Mouse (Mus musculus) gastrocnemius, postnatal 14 days (tissue): ENCODE results near the gene Srebf2. TPM values are rescaled to one million over a fixed set of nuclear protein-coding genes. Genes with fewer than 3 reads are reported as not detected.

Experiments
- DNase-seq: peaks from one replicate; pipeline ENCODE4 v3.0.0; 2021; ENCODE audit warnings: mixed read lengths
- intact Hi-C: fragments of 180-260 bp; cut with DNase I; formaldehyde crosslinking; loops from one replicate; pipeline ENCODE4 v1.15.1; 2025; ENCODE audit warnings: low total_unique reads
- total RNA-seq, 2 experiments: library from RNA; stranded (reverse); gene quantifications; 2 replicates each; pipeline ENCODE4 v1.2.3; 2021

The Srebf2 gene
- total RNA-seq, 2 experiments from 2014 or later = 13.7 to 22.9 TPM

DNA sequence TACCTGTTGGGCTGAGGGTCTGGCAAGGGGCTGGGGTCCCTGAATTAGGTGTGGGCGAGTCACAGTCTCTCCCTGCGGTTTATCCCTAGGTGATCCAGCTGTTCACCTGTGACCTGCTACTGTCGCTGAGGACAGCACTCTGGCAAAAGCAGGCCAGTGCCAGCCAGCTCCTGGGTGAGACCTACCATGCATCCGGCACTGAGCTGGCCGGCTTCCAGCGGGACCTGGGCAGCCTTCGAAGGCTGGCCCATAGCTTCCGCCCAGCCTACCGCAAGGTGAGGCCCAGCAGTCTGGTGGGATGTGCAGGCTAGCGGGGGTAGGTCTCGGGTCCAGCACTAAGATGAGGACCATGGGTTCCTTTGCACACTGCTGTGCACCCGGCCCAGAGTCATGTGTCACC lies 52.6 kb downstream of the Srebf2 start:
- intact Hi-C loops = no loop called here
- DNase-seq = no peak

- DNase-seq = no peak
- intact Hi-C loops = no loop called here
These were observed 55.1 kb downstream of the Srebf2 start for GRCm38 (mm10) chr15:82202086-82202485.

- intact Hi-C loops = no loop called here
- DNase-seq = no peak
These were observed 56.1 kb downstream of the Srebf2 start for GRCm38 (mm10) chr15:82203090-82203489.

GRCm38 (mm10) chr15:82203611-82204351 lies 56.8 kb downstream of the Srebf2 start:
- intact Hi-C loops = no loop called here
- no peak for DNase-seq

DNA sequence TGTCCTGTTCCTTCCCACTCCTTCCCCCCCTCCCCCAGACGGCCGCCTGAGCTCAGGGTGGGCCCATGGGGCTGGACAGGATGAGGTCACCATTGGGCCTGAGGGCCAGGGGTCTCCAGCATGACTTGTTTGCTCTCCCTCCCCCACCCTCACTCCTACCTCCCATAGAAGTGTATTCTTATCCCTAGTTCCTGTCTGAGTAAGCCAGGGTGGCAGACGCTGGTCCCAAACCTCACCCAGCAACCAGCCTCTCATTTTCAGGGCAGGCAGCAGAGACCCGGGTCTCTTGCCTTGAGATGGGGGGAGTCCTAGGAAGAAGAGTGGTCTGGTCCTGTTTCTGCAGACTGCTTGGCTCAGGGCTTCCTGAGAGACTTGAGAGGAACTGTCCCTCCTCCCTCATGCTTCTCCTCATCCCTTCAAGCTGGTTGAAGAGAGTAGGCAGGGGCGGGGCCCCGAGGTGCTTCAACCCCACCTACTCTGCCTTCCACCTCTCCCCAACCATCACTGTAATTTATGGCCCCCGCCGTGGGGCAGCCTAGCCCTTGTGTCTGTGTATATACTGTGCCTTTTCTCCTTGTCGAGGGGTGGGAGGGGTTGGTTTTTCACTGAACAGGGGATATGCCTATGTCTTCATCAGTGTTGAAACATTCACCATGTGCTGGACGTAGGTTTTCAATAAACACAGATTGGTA lies 57.8 kb downstream of the Srebf2 start:
- intact Hi-C loops = no loop called here

GRCm38 (mm10) chr15:82206365-82207104 lies 59.6 kb downstream of the Srebf2 start:
- peak; percentile 92 for DNase-seq
- intact Hi-C loops = no loop called here

More for the DNA sequence above, 57.8 kb downstream of the Srebf2 start:
- no peak for DNase-seq

DNA sequence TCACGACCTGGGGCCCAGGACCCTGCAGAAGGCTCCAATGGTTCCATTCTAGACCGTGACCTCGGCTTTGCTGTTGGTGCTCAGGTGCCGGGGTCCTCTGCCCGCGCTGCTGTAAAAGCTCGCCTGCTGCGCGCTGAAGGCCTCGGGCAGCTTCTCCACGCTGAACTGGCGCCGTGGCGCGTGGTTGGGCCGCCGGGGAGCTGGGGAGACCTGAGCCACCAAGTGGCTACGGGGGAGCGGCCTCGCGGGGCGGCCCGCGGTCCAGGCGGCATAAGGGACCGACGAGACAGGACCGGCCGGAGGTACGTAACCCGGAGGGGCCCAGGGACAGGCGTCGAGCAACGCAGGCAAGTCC lies 60.1 kb downstream of the Srebf2 start:
- intact Hi-C loops = no loop called here
- DNase-seq = no peak

GRCm38 (mm10) chr15:82207504-82208219 lies 60.7 kb downstream of the Srebf2 start:
- no peak for DNase-seq
- intact Hi-C loops = no loop called here

GRCm38 (mm10) chr15:82208307-82208706 lies 61.3 kb downstream of the Srebf2 start:
- no peak for DNase-seq
- intact Hi-C loops = no loop called here

DNA sequence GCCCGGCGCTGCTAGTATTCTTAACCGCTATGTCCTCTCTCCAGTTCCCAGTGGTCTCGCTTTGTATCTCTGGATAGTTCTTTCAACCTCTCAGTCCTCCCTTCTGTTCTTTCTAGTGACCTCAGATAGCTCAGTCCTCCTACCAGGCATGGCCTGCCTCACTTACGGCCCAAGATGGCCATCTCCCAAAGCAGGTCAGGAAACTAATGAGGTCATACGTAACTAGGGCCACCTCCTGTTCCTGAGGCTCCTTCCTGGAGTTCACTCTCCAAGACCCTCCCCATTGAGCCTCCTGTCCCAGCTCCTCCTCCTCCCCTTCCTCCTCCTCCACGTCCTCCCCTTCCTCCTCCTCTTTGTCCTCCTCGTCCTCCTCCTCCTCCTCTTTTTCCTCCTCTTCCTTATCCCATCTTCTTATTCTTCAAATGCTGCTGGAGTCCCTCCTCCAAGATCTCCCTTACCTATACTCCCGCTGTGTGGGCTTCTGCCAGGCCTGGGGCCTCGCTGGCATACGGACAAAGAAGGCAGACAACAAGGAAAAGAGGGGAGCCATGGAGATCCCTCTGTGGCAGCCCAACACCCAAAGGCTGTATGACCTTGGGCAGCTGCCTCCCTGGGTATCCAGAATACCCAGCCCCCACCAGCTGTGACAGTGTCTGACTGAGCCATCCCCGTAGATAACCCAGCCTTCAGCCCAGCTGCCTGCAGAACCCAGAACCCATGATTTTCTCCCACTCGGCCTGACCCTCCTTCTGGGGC lies 62.5 kb downstream of the Srebf2 start:
- intact Hi-C loops = no loop called here
- DNase-seq = no peak

GRCm38 (mm10) chr15:82210801-82211200 lies 63.8 kb downstream of the Srebf2 start:
- intact Hi-C loops = no loop called here
- DNase-seq = no peak

GRCm38 (mm10) chr15:82211281-82211680 lies 64.3 kb downstream of the Srebf2 start:
- no peak for DNase-seq
- intact Hi-C loops = no loop called here

DNA sequence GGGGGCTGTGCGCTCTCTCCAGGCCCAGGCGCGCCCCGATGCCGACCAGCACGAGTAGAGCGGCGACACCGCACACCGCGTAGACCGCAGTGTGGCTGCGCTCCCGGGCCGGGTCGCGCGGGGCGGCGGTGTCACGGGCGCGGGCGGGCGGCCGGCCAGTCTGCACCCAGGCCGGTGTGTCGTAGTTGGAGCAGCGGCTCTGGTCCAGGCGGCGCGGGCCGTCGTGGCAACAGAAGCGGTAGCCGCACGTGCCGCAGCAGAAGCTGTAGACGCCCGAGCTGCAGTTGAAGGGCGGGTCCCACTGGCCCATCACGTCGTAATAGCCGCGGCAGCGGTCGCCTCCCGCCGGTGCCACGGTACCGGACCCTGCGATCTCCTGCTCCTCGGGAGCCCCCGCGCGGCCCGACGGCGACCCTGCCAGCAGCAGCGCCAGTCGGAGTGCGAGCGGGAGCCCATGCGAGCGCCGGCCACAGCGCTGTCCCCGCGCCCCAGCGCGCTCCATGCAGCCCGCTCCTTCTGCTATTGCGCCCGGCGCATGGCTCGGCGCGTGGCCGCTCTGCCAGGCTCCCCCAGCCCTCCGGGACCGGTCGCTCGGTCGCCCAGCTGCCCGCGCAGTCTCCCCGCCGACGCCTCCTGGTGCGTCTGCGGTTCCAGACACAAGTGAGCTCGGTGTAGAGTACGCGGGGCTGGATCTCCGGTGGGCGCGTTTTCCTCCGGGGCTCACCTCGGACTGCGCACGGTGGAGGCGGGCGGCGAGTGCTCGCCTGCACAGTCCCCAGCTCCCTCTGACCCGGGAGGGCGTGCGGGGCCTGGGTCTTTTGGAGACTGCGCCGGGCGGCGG lies 65.2 kb downstream of the Srebf2 start:
- intact Hi-C loops = no loop called here
- no peak for DNase-seq

DNA sequence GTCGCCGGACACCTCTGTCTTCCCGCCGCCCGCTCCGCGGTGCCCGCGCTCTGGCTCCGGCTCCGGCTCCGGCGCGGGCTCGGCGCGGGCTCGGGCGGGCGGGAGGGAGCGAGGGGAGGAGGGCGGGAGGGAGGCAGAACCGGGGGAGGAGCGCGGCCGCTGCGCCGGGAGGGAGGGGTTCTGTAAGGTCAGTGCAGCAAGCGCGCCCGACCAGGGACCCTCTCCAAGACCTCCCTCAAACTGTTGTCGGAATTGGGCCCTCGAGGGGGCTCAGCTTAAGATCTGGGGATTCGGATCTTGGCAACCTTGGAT lies 65.7 kb downstream of the Srebf2 start, which contains the start of gene Shisa8:
Shisa8 (minus strand) TSS at position 64 of the 312 bp plus-strand sequence.
- DNase-seq = no peak
- intact Hi-C loops = no loop called here

DNA sequence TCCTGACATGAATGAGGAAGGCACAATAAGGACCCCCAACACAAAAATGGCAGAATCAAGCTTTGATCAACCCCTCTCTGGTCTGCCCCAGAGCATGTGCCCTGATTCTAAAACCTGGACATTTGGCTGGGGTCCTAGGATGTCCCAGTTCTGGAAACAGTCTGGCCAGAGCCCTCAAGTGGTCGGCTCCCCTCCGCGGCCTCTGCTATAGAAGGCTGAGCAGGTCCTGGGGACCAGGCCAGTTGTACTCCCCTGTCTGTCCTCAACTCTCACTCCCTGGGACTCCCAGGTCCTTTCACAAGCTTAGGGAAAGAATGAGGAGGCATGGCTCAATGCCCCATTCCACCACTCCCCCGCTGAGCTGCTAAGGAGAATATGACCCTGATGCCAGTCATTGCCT lies 66.2 kb downstream of the Srebf2 start:
- intact Hi-C loops = no loop called here
- no peak for DNase-seq

- intact Hi-C loops = no loop called here
- no peak for DNase-seq
These were observed 68.5 kb downstream of the Srebf2 start for GRCm38 (mm10) chr15:82215332-82216046.

DNA sequence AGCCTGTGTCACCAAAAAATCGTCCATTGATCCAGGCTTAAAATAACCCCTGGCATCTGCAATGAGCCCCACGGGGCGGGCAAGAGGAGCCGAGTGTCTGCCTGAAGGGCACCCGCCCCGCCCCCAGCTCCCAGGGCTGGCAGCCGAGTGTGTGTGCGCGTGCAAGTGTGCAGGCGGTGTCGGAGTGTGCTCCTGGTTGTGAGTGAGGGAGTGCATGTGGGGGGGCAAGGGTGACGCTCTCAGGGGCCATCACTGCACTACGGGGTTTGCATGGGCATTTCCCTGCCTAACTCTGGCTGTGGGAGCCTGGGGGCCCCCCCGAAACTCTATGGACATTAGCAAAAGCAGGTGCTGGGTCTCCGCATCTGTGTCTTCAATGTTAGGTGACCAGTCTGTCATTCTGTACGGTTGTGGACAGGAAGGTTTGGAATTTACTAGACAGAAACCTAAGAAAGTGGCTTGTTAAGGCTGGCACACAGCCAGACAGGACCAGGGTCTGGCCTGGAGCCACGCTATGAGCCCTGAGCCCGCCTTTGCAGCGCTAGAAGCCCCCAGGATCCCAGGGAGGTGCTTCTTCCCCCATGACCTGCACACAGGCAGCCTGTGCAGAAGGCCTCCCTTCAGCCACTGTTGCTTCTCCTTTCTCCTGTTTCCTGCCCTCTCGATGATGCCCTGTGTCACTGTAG lies 69.3 kb downstream of the Srebf2 start:
- peak; percentile 2 for DNase-seq
- intact Hi-C loops = no loop called here
